Mouse (Mus musculus) embryonic facial prominence, embryonic 14.5 days (tissue): ENCODE measurements around the gene Gm5799. TPM values are rescaled to one million over a fixed set of nuclear protein-coding genes. Genes with fewer than 3 reads are reported as not detected.

Experiments
- polyA plus RNA-seq: library from polyadenylated mRNA; unstranded; fragments of >200 nt; fragmentation: Nextera tagmentation; extraction: Ambion mirVana; gene quantifications from 2 replicates; pipeline ENCODE4 v1.2.1, GENCODE M21; 2014

The Gm5799 gene
- polyA plus RNA-seq, 1 experiment from 2014 or later, result 0.14 TPM

Other genes starting within 250 kb of the Gm5799 start
- not detected in 2 replicates for gene Gm8127, start 249.7 kb upstream of the Gm5799 start, polyA plus RNA-seq
- not detected in 2 replicates for gene 1700001F09Rik, start 195.8 kb upstream of the Gm5799 start, polyA plus RNA-seq
- gene Gm8138, start 127.2 kb upstream of the Gm5799 start, polyA plus RNA-seq, result not detected in 2 replicates
- not detected in 2 replicates for gene Gm17654, start 35.6 kb downstream of the Gm5799 start, polyA plus RNA-seq
- not detected in 2 replicates for gene Gm10375, start 64.4 kb downstream of the Gm5799 start, polyA plus RNA-seq
- not detected in 2 replicates for gene Gm8165, start 133.6 kb downstream of the Gm5799 start, polyA plus RNA-seq
- gene Gm7324, start 154.3 kb downstream of the Gm5799 start, polyA plus RNA-seq, result 1.7 TPM in 2 replicates
- gene Gm16506, start 183.9 kb downstream of the Gm5799 start, polyA plus RNA-seq, result not detected in 2 replicates
- gene Gm6526, start 204.3 kb downstream of the Gm5799 start, polyA plus RNA-seq, result not detected in 2 replicates
- gene Gm8180, start 241.2 kb downstream of the Gm5799 start, polyA plus RNA-seq, result not detected in 2 replicates